Mouse (Mus musculus) kidney, embryonic 14.5 days (tissue): ENCODE data around the gene Dach1. TPM values are rescaled to one million over a fixed set of nuclear protein-coding genes. Genes with fewer than 3 reads are reported as not detected.

Experiments used
- ATAC-seq: fragments of 200-750 bp; cut with Nextera tagmentation; 2 replicates; pipeline ENCODE4 v1.8.0; 2017; ENCODE audit warnings: moderate number of reproducible peaks, mild to moderate bottlenecking, moderate TSS enrichment, moderate library complexity; ENCODE audit not compliant: low FRiP score, low TSS enrichment
- H3K27ac ChIP-seq: fragments of 300-500 bp; sonication (generic); 2 replicates; pipeline ENCODE4 v1.5.1; 2014; ENCODE audit warnings: low read depth, mild to moderate bottlenecking, low read length, moderate library complexity, mixed read lengths
- H3K27me3 ChIP-seq: fragments of 300-500 bp; sonication (generic); 2 replicates; pipeline ENCODE4 v1.6.1; 2014; ENCODE audit warnings: mild to moderate bottlenecking, low read length; ENCODE audit not compliant: control insufficient read depth, insufficient read depth
- H3K36me3 ChIP-seq: fragments of 300-500 bp; sonication (generic); 2 replicates; pipeline ENCODE4 v1.6.1; 2014; ENCODE audit warnings: low read length, mixed read lengths; ENCODE audit not compliant: control insufficient read depth, insufficient read depth
- H3K4me1 ChIP-seq: fragments of 300-500 bp; sonication (generic); 2 replicates; pipeline ENCODE4 v1.6.1; 2014; ENCODE audit warnings: low read length, mixed read lengths; ENCODE audit not compliant: control insufficient read depth, insufficient read depth
- H3K4me2 ChIP-seq: fragments of 300-500 bp; sonication (generic); replicated peaks from 2 replicates; pipeline ENCODE4 v1.6.1; 2014; ENCODE audit warnings: low read depth, mild to moderate bottlenecking, low read length
- H3K4me3 ChIP-seq: fragments of 300-500 bp; sonication (generic); 2 replicates; pipeline ENCODE4 v1.5.1; 2014; ENCODE audit warnings: mild to moderate bottlenecking, low read length
- H3K9ac ChIP-seq: fragments of 300-500 bp; sonication (generic); 2 replicates; pipeline ENCODE4 v1.6.1; 2014; ENCODE audit warnings: low read depth, mild to moderate bottlenecking, low read length, moderate library complexity
- H3K9me3 ChIP-seq: fragments of 300-500 bp; sonication (generic); 2 replicates; pipeline ENCODE4 v1.6.1; 2016; ENCODE audit warnings: low read length; ENCODE audit not compliant: control insufficient read depth
- WGBS: fragments of 180-500 bp; shearing (Covaris S2); extraction: QIAGEN DNeasy Blood & Tissue Kit; methylation state at CpG from one replicate; pipeline ENCODE4 v1.1.7; 2014; 5-methylcytosine and 5-hydroxymethylcytosine counted together
- polyA plus RNA-seq: library from polyadenylated mRNA; unstranded; fragments of >200 nt; fragmentation: Nextera tagmentation; extraction: Ambion mirVana; gene quantifications from 2 replicates; pipeline ENCODE4 v1.2.1, GENCODE M21; 2014

Gene Dach1
- polyA plus RNA-seq, 1 experiment from 2014 or later, result 39.3 TPM

DNA sequence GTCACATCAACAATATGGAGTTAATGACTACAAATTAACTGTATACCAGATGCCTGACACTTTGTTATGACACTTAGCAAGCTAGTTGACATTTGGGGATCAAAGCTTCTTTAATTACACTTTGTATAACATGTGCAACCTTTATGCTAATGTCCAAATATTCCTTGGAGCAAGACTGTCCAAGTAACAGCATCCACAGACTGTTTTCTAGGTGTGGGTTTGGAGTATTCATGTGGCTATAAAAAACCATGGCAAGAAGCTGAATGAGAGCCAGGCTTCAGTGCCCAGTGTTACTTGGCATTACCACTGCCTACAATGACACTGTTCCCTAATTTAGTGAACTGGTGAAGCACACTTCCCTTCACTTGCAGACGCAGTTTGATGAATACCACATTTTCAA is 46.5 kb downstream of the Dach1 start:
- WGBS, result 74% methylated on average over 1 of the region's 1 CpGs
- Histone ChIP-seq H3K36me3 (peaks cover 5% of the 10 kb centered on the region; the same call in 1 of the 2 replicates), H3K9ac (no peak overlapping the region), H3K4me1 (no peaks in the 10 kb centered on the region), H3K9me3 (no peaks in the 10 kb centered on the region), H3K4me2 (no peak overlapping the region), H3K27ac (no peak overlapping the region), H3K27me3 (no peaks in the 10 kb centered on the region), H3K4me3 (no peak overlapping the region)
- ATAC-seq, result no peak

DNA sequence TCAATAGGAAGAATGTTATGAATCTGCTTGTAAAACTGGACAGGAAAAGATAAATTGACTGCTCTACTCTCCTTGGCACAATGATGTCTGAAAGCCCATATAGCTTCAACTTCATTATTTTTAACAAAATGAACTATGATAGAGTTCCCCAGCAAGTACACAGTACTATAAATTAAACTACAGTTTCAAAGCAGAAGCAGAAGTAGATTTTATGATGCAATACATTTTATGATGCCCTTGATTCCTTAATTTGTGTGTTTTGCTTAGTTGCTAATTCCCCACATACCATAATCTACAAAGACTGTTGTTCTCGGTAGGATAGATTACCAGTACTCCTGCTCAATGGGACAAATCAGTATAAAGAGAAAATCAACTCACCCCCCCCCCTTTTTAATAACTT is 52.9 kb downstream of the Dach1 start:
- 37% methylated on average over 1 of the region's 1 CpGs for WGBS
- no peaks in the 10 kb centered on the region for H3K27me3 ChIP-seq
- H3K4me1 ChIP-seq, result no peaks in the 10 kb centered on the region
- H3K4me3 ChIP-seq, result no peak overlapping the region
- H3K4me2 ChIP-seq, result no peak overlapping the region
- H3K9me3 ChIP-seq, result no peaks in the 10 kb centered on the region
- no peaks in the 10 kb centered on the region; the same call in 1 of the 2 replicates for H3K36me3 ChIP-seq
- H3K9ac ChIP-seq, result no peak overlapping the region
- no peak overlapping the region for H3K27ac ChIP-seq
- no peak for ATAC-seq

DNA sequence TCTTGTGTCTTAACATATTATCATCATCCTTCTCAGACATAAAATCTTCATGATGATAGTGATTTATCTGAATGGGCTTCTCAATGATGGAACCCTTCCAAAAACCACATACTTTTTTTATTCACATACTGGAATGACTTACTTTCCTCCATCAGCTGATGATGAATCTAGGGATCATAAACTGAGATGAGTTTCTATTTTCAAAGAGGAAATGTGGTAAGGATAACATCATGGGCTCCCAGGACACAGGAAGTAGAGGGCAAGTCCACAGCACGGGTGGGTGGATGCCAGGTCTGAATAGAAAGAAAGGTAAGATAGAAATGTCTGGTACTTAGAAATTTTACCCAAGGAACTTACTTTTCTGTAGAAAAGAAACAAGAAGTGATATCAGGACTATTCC is 56.5 kb downstream of the Dach1 start:
- 43% methylated on average over 1 of the region's 1 CpGs for WGBS
- no peak overlapping the region for H3K4me3 ChIP-seq
- no peaks in the 10 kb centered on the region for H3K36me3 ChIP-seq
- H3K4me1 ChIP-seq, result no peaks in the 10 kb centered on the region
- H3K4me2 ChIP-seq, result no peak overlapping the region
- H3K9ac ChIP-seq, result no peak overlapping the region
- no peaks in the 10 kb centered on the region for H3K27me3 ChIP-seq
- H3K27ac ChIP-seq, result no peak overlapping the region
- ATAC-seq, result no peak
- H3K9me3 ChIP-seq, result no peaks in the 10 kb centered on the region

DNA sequence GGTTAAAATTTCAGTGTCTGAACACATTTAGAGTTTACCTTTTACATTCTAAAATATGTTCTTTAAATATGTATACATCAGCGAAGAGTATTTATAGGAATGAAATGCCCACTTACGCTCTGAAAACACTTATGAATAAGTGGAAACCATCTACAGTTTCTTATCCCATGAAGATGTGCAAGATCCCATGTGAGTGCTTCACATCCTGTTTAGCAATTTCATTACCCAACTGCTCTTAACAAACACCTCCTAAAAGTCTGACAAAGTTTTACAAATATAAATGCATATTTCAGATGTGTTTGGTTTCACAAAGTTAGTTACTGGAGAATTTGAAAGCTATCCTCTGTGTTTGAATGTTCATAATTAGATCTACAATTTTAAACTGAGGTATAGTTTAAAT is 59.6 kb downstream of the Dach1 start:
- H3K4me3 ChIP-seq, result no peak overlapping the region
- no peaks in the 10 kb centered on the region for H3K36me3 ChIP-seq
- ATAC-seq, result no peak
- H3K27me3 ChIP-seq, result no peaks in the 10 kb centered on the region
- H3K4me2 ChIP-seq, result no peak overlapping the region
- H3K9me3 ChIP-seq, result no peaks in the 10 kb centered on the region
- H3K27ac ChIP-seq, result no peak overlapping the region
- WGBS, result 96% methylated on average over 2 of the region's 2 CpGs
- H3K4me1 ChIP-seq, result no peaks in the 10 kb centered on the region
- H3K9ac ChIP-seq, result no peak overlapping the region

DNA sequence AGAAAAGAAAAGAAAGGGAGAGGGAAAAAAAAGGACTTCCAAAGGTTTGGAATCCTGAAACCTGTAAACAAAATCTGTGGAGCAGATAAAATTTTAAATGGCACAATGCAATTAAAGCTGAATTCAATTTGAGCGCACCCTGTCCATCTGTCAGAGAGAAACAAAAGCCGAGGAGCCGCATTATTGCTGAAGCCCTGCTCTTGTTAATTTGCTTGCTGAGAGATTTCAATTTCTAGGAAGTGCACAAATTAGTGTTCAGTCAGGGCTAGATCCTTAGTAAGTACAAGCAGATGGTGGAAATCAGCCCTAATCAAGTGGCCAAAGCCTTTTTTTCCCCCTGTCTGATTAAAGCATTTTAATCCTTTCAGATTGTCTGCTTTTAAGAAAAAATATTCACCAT is 60.8 kb downstream of the Dach1 start:
- Histone ChIP-seq H3K4me2 (no peak overlapping the region), H3K4me3 (no peak overlapping the region), H3K4me1 (no peaks in the 10 kb centered on the region), H3K9ac (no peak overlapping the region), H3K9me3 (no peaks in the 10 kb centered on the region), H3K36me3 (no peaks in the 10 kb centered on the region), H3K27ac (no peak overlapping the region), H3K27me3 (no peaks in the 10 kb centered on the region)
- no peak for ATAC-seq
- WGBS, result 75% methylated on average over 3 of the region's 3 CpGs

DNA sequence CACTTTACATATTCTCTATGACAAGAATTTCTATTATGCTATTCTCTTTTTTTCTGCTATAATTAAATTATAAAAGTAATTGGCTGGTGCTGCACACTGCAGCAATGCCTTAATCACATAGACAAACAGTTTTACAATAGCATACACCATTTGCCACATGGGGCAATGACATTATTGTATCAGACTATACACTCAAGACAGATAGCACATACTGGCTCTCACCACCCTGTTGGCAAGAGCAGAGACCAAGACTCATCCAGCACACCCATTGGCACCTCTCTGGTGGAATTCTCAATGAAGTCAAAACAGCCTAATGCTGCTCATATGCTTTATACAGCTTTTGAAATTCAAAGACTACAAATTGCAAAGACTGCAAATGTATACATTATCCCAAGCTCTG is 63.4 kb downstream of the Dach1 start:
- H3K4me2 ChIP-seq, result no peak overlapping the region
- no peaks in the 10 kb centered on the region for H3K9me3 ChIP-seq
- H3K4me3 ChIP-seq, result no peak overlapping the region
- no peaks in the 10 kb centered on the region for H3K27me3 ChIP-seq
- H3K9ac ChIP-seq, result no peak overlapping the region
- no peak for ATAC-seq
- H3K36me3 ChIP-seq, result no peaks in the 10 kb centered on the region
- H3K27ac ChIP-seq, result no peak overlapping the region
- H3K4me1 ChIP-seq, result no peaks in the 10 kb centered on the region

DNA sequence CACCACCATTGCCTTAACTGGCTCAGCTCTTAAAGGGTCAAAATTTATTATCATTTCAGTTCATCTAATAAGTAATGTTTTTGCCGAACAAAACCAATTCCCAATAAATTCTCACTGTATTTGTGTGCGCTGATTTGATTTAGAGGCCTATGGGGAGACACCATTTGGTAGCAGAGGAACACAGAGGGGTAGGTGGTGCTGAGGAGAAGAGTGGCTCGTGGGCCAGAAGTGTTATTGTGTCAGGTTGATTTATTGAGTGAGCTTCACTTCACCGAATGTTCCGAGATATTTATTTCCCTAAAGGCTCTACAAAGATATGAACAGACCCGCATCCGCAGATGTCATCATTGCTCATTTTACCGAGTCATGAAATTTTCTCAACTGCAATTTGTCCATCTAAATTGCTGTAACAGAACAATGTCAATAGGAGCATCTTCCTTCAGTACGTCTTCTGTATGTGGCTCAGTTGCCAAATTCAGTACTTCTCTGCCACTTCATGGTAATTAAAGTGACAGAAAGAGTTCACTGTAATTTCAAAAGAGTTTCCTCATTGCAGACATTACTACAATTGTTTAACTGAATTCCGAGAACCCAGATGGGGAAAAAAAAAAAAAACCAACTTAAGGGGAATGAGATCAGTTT is 65.1 kb downstream of the Dach1 start:
- no peak overlapping the region for H3K9ac ChIP-seq
- ATAC-seq, result no peak
- no peak overlapping the region for H3K4me2 ChIP-seq
- no peak overlapping the region for H3K27ac ChIP-seq
- no peaks in the 10 kb centered on the region for H3K36me3 ChIP-seq
- no peaks in the 10 kb centered on the region for H3K4me1 ChIP-seq
- no peaks in the 10 kb centered on the region for H3K27me3 ChIP-seq
- 47% methylated on average over 10 of the region's 10 CpGs for WGBS
- H3K4me3 ChIP-seq, result no peak overlapping the region
- H3K9me3 ChIP-seq, result no peaks in the 10 kb centered on the region

DNA sequence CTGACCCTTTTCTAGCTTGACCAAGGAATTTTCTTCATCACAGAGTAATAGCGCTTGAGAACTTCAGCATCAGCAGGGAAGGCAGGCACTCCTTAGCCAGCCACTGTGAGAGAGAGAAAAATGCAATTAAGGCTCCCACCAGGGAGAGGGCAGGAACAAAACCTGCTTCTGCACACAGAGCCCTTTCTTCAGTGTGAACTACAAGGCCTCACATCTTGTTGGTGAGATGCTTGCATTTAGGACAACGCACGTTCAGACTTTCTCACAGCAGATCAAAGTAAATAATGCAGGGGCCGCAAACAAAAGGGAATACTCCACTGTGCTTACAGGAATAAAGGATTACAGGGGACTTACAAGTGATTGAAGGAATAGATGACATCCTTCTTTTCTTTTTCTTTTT is 74.3 kb downstream of the Dach1 start:
- no peaks in the 10 kb centered on the region for H3K27me3 ChIP-seq
- H3K9me3 ChIP-seq, result no peaks in the 10 kb centered on the region
- H3K4me1 ChIP-seq, result no peaks in the 10 kb centered on the region
- 63% methylated on average over 4 of the region's 4 CpGs for WGBS
- H3K4me2 ChIP-seq, result no peak overlapping the region
- H3K9ac ChIP-seq, result no peak overlapping the region
- H3K36me3 ChIP-seq, result no peaks in the 10 kb centered on the region
- no peak overlapping the region for H3K27ac ChIP-seq
- ATAC-seq, result no peak
- no peak overlapping the region for H3K4me3 ChIP-seq

DNA sequence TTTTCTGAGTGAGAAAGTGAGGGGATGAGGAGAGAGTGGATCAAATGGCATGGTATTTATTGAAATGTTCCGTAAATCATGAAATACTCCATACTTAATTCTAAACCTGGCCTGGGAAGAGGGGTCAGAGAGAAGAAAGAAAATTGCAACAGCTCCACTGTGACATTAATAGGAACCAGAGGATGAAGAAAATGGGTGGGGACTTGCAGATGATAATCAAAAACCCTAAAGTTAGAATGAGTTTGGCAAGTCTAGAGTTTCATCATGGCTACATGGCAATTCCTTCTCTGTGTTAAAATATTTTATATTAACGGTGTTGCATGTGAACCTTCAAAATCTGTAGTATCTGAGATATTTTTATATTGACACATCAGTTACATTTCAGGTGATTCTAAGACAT is 80.3 kb downstream of the Dach1 start:
- Histone ChIP-seq H3K4me1 (no peaks in the 10 kb centered on the region), H3K36me3 (no peaks in the 10 kb centered on the region), H3K27me3 (no peaks in the 10 kb centered on the region), H3K4me2 (no peak overlapping the region), H3K27ac (no peak overlapping the region), H3K9ac (no peak overlapping the region), H3K9me3 (no peaks in the 10 kb centered on the region), H3K4me3 (no peak overlapping the region)
- ATAC-seq, result no peak
- WGBS, result 81% methylated on average over 2 of the region's 2 CpGs
